Mouse (Mus musculus): ENCODE measurements around the gene Vamp2.

Gene Vamp2

DNA sequence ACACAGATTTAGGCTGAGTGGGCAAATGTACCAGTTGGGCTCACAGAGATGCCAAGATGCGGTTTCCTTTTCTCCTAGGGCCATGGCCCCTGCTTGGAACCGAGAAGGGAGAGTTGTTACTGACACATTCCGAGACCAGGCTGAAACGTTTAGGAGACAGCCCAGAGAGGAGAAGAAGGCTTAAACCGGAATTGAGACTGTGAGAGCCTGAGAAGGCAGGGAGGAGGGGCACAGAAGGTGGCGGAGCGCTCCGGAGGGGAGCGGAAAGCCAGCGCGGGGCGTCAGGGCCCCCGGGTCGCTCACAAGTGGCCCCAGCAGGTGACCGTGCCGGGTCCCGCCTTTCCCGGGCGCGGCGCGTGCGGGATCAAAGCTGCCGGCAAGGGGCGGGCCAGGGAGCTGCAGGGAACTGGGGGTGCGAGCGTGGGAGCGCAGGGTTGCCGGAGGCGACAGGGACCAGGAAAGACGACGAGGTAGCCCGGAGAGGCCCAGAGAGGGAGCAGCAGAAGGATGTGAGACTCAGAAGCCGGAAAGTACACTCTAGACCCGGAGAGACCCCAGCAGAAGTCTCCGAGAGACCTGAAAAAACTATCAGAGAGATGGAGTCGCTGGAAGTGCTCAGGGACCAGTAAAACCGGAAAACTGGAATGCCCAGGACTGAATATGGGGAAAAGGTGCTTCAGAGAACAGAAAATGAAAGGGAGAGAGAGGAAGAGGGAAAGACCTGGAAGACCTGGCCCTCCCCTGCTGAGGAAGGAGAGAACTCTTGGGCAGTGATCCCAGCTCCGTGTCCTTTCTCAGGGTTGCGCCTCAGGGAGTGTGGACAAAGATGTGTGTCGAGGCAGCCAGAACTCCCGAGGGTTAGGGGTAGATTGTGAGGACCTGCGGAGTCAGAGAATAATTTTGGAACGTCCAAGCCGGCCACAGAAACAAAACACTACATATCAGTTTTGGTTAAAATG lies 29.7 kb downstream of the Vamp2 start:
- peak; percentile 59 for DNase-seq

DNA sequence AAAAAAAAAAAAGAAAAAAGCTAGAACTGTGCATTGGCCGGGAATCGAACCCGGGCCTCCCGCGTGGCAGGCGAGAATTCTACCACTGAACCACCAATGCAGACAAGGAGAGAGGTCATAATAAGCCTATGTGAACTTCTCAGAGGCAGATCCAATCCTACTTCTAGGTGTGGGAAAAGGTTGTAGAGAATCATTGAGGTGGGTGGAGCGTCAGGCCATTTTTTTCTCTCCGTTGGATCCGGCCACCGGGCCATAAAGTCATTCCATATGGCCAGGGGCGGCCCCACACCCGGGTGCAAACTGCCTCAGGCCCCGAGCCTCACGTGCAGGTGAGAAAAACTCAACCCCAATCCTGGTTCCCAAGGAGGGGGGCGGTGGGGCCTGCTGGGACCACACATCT lies 30.5 kb downstream of the Vamp2 start:
- DNase-seq: peak; percentile 72

DNA sequence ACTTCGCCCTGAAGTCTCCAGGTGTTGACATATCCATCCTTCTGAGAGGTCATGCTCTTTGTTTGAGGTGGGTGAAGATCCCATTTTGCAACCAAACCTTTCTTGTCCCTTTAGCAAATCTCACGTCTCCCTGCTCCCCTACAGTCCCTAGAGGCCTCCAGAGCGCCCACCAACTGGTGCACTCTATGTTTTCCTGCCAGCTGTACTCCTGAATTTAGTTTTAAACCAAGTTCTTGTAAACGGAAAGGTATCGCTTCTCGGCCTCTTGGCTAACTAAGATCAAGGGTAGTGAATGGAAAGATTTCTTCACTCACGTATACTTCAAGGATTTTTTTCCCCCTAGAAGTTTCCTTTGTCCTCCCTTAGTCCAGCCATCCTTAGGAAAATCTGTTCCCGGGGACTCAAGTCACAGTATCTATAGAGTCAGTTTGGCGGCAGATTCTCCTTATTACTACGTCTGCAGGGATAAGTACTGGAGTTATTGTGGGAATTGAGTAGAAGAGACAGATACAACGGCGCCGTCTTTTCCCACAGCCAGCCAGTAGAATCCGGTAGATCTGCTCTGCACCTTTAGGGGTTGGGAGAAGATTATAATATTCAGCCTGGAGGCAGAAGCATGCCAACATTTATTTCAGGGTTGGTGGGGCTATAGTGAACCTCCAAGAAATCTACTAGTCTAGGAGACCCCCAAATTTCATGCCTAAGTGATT lies 31.3 kb downstream of the Vamp2 start:
- no peak for DNase-seq

GRCm38 (mm10) chr11:69120221-69121000 lies 32.1 kb downstream of the Vamp2 start, which contains the start of gene Hes7:
TSS of gene Hes7 (plus strand) at chr11:69120404.
- no peak for DNase-seq

DNA sequence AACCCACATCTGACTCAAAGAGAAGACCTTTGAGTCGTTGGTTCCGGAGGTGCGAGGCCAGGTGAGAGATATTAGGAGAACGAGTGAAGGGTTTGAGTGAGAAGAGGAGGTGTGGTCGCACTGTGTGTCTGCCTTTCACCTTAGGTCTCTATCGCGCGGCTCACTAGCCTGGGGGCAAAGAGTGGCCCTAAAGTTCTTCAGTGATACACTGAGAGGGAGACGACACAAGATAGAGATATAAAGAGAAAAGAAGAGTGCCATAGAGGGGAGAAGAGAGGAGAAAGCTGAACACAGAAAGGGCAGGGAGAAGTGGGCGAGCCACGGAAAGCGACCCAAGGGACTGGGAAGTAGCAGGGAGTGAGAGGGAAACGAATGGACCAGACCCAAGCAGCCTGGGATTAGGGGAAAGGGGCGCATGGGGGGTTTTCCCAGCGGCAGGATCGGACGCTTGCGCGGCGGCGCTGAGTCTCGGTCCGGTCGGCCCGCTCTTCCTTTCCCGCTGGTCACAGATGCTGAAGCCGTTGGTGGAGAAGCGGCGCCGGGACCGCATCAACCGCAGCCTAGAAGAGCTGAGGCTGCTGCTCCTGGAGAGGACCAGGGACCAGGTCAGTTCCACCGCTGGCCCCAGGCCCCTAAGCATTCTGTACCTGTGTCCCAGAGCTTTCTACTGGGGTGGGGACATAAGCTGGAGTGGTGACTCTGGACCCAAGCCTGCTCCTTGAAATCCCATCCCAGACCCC lies 32.9 kb downstream of the Vamp2 start:
- no peak for DNase-seq

DNA sequence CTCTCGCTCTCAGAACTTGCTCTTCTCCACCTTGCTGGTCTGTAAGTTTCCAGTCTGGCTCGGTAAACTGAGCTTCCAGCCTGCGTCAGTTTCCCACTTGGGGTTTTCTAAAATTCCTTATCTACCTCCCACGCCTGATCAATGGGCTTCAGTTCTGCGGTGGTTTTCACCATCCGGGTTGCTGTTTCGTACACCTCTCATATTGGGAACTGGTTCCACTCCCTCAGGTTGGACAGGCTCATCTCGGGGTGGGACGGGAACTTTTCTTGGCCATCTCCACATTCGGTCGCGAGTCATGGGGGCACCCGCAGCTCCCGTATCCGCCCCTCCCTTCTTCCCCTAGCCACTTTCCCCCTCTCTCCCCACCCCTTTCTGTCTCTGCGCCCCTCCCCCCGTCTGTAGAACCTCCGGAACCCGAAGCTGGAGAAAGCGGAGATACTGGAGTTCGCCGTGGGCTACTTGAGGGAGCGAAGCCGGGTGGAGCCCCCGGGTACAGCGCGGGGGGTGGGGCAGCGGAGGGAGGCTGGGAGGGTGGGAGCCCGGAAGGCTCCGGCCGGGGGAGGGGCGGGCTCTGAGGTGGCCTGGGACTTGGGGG lies 33.5 kb downstream of the Vamp2 start:
- DNase-seq: no peak

GRCm38 (mm10) chr11:69122336-69122951 lies 34.2 kb downstream of the Vamp2 start, which contains the start of gene 9130213A22Rik:
TSS of gene 9130213A22Rik (minus strand) at chr11:69122589.
- peak; percentile 87 for DNase-seq

GRCm38 (mm10) chr11:69123056-69123692 lies 34.9 kb downstream of the Vamp2 start:
- DNase-seq: peak; percentile 90

GRCm38 (mm10) chr11:69123693-69124497 lies 35.6 kb downstream of the Vamp2 start:
- DNase-seq: peak; percentile 90

- DNase-seq: no peak
Observed at GRCm38 (mm10) chr11:69124498-69124847, 36.2 kb downstream of the Vamp2 start.

DNA sequence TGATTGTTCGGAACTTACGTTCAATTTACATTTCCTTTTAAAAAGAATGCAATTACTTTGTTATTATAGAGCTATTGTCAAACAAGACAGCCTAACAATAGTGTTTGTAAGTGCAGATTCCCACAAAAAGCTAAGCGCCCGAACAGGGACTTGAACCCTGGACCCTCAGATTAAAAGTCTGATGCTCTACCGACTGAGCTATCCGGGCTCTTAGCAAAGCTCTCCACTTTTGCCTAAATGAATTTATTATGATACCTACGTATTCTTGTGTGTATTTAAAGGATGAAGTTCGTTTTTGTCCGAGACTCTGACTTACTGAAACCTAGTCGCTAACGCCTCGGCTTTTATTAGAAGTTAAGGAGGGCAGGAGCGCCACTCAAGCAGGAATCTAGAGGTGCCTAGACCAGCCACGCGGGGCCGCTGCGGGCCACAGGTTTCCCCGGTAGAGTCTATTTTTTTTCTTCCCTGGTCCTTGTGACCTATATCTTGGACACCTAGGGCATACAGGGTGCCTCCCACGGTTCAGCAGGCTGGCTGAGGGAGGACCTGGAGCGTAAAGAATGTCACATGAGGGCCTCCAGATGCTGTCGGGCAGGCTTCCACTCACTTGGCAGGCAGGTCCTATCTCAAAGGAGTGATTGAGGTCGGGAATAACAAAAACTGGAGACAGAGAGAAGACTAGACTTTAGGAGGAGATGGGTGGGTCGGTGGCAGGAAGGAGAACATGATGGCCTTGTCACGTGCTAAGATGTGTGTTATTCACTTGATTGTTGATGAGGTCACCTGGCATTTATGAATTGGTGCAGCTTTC lies 37.0 kb downstream of the Vamp2 start:
- peak; percentile 71 for DNase-seq

DNA sequence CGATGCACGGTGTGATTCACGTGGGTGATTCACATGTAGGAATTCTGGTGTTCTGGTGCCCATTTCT lies 37.4 kb downstream of the Vamp2 start, which contains the start of gene Aloxe3:
TSS of gene Aloxe3 (plus strand) at position 45 of the 67 bp plus-strand sequence.
- peak; percentile 44 for DNase-seq

DNA sequence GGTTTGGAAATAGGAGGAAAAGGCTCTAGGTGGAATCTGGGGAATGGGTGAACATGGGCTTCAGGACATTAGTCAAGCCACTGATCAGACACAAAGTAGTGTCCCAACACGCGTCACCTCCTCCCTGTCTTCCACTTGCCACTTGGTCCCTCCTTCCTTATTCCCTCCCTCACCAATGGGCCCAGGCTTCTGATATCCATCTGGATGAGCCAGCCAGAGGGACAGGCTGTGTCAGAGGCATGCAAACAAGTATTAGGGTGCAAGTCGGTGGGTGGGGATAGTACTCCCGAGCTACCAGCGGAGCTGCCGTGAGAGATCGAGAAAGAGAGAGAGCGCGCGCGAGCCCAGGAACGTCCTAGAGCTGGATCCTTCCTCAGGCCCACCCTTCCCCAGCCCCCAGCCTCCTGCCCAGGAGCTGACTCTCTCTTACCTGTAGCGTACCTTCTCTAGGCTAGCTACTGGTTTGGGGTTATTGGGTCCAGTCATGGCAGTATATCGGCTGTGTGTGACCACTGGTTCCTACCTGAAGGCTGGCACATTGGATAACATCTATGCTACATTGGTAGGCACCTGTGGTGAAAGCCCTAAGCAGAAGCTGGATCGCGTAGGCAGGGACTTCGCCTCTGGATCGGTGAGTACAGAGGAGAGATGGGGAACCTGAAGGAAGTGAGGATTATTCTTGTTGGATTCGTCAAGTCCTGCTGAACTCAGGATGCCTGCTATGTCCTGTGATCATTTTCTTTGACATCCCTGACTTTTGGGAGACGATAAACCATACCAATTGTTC lies 37.8 kb downstream of the Vamp2 start:
- DNase-seq: no peak

- no peak for DNase-seq
Observed at GRCm38 (mm10) chr11:69126706-69127095, 38.4 kb downstream of the Vamp2 start.

- DNase-seq: no peak
Observed at GRCm38 (mm10) chr11:69128426-69129122, 40.3 kb downstream of the Vamp2 start.

- no peak for DNase-seq
Observed at GRCm38 (mm10) chr11:69133566-69133922, 45.3 kb downstream of the Vamp2 start.

DNA sequence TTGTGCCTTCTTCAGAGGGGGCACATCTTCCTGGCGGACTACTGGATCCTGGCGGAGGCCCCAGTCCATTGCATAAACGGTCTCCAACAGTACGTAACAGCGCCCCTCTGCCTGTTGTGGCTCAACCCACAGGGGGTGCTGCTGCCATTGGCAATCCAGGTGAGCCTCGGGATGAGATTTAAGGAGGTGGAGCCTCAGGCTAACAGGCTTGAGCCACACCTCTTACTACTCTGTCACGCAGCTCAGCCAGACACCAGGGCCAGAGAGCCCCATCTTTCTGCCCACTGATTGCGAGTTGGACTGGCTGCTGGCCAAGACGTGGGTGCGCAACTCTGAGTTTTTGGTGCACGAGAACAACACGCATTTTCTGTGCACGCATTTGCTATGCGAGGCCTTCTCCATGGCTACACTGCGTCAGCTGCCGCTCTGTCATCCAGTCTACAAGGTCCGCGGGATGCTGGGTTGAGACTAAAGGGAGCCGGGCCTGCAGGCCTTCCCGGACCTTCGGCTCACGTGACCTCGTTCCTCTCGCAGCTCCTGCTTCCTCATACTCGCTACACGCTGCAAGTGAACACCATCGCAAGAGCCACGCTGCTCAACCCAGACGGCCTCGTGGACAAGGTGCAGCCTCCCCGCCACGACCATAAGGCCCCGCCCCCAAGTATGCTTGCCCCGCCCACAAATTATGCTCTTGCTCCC lies 45.8 kb downstream of the Vamp2 start:
- DNase-seq: peak; percentile 87

DNA sequence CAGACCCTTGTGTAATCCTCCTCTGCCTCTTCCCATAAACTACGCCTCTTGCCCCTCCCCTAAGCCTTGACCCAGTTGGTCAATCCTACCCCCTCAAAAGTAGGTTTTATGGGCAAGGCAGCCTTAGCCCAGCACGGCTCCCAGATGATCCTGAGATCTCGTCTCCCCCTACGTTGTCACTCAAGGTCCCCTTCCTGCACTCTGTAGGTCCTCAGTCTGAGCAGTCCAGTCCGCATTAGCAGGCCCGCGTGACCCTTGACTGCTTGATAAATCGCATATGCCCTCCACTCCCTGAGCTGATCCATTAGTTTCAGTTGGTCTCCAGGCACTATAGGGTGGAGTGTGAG lies 46.3 kb downstream of the Vamp2 start:
- no peak for DNase-seq

Measured in right cerebral cortex, postnatal 25 days (tissue).